Mouse (Mus musculus) bone marrow macrophage, adult 2 months (primary cell): ENCODE results near the gene Pbx1.

Source experiments
- CTCF ChIP-seq: IDR thresholded peaks from 2 replicates; pipeline ENCODE4 v1.5.1; 2012; ENCODE audit warnings: low read depth, mild to moderate bottlenecking, low read length, moderate library complexity
- POLR2A ChIP-seq: IDR thresholded peaks from 2 replicates; pipeline ENCODE4 v1.6.1; 2012; ENCODE audit warnings: mild to moderate bottlenecking, low read depth, low read length, borderline replicate concordance

DNA sequence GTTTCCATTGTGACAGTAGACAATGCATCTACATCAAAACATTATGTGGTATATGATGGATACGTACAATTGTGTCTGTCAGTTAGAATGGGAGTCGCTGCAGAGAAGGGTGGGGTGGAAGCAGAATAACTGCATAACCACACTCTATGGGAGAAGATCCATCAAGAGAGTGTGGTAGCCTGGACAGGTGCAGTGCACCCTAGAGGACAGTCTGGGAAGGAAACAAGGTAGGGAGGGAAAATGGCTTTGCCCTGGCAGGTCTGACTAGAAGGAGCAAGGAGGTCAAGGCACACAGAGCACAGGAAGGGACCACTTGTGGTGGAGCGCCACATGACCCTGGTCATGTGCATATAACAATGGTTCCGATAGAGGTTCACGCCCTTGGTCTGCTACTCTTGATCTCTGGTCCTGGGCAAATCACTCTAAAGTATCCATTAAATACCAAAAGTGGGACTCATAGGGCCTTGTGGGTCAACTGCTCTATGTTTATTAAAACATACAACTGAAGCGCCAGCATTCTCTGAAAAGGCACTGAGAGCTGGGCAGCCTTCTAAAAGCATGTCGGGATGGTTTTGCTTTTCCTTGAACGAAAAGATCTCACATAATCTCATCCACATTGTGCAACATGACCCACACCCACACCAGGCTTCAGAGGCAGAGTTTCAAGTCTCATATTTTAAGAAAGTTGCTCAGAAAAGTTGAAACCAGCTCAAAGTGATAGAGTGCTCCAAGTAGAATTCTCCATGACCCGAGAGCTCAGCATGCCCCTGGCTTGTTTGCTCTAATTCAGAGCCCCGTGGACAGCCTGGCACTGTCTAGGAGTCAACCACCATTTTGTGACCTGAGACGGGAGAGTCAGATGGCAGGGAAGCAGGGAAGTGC is 200.3 kb downstream of the Pbx1 start:
- no peak for TF ChIP-seq CTCF
- TF ChIP-seq POLR2A, result no peak
